Mouse (Mus musculus): ENCODE results near the gene Lcn2. TPM values are rescaled to one million over a fixed set of nuclear protein-coding genes. Genes with fewer than 3 reads are reported as not detected.

Lcn2 gene
- polyA plus RNA-seq, 1 experiment: 0.77 TPM

DNA sequence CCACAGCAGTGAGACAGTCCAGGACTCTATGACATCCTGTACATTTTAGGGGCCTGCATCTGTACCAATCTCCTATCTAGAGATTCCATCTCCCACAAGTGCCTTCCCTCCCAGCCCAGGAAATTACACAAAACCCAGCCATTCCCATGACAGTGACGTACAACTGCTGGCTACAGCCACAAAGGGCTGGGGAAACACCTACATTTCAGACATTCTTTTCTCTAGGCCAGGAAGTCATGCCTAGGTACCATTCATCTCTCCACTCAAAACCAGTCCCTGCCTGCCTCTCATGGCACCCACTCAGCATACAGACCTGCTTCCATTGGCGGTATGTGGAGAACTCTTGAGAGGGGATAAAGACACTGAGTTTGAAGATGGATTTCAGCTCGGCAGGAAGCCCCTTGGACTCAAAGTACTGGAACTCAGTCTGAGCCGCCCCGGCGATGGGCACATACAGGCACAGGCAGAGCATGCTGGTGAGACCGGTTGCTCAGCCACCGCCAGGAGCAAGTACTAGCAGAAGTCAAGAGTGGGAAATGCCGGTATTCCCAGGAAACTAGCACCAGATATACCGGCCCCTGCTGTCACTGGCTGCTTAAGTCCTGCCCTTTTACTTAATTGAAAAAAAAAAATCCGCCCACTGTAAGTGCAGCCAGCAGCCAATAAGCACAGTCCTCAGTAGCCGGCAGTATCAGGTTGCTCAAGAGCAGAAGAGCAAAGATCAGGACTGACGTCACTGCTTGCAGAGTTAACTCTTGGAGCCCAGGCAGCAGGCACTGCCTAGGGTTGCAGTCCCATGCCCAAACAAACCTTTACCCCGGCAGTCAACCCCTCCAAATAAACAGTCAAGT, 35.7 kb upstream of the Lcn2 start:
- DNase-seq (ENCODE audit: low read depth): peak; percentile 95
- TF ChIP-seq CTCF (IDR thresholded peaks at IDR 0.05; ENCODE audit: borderline replicate concordance, extremely low read depth, insufficient read depth, insufficient read length) (no peak), POLR2A (IDR thresholded peaks at IDR 0.05; ENCODE audit: borderline replicate concordance, extremely low read depth, insufficient read depth, insufficient read length, poor library complexity, severe bottlenecking) (no peak)

DNA sequence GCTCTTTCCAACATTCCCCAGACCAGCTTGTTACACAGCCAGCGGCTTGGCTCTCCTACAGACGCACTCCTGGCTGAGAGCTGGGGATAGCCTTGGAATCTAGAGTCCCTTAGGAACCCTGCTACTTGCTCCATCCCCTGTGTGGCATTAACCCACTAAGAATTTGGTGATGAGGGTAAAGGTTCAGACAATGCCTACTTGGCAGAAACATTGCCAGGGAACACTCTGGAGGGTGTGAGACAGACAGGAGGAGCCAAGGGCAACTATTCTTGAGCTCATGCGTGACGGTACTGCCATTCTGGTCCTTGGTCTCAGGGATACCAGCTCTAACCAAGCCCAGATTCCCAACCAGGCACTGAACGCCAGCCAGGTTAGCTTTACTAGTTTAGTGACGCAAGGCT, 33.8 kb upstream of the Lcn2 start:
- no peak for DNase-seq (ENCODE audit: low read depth)
- TF ChIP-seq CTCF (IDR thresholded peaks at IDR 0.05; ENCODE audit: borderline replicate concordance, extremely low read depth, insufficient read depth, insufficient read length): no peak
- TF ChIP-seq POLR2A (IDR thresholded peaks at IDR 0.05; ENCODE audit: borderline replicate concordance, extremely low read depth, insufficient read depth, insufficient read length, poor library complexity, severe bottlenecking): no peak

DNA sequence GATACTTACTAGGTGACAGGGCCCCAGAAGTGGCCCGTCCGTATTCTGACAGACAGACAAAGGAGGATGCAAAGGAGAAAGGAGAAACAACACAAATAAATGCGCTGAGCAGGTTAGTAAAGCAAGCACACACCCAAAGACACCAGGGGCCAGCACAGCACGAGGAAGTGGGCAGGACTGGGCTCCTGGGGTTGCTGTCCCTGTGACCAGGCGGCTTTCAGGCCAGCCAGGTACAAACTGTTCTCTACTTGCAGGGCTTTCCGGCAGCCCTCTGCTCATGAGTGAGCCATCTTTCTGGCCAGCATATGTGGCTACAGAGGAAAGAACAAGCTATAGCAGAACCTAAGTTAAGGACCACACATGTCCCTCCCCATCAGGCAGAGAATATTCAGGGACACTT, 32.6 kb upstream of the Lcn2 start:
- TF ChIP-seq CTCF (IDR thresholded peaks at IDR 0.05; ENCODE audit: borderline replicate concordance, extremely low read depth, insufficient read depth, insufficient read length) (no peak), POLR2A (IDR thresholded peaks at IDR 0.05; ENCODE audit: borderline replicate concordance, extremely low read depth, insufficient read depth, insufficient read length, poor library complexity, severe bottlenecking) (no peak)
- DNase-seq (ENCODE audit: low read depth): no peak

DNA sequence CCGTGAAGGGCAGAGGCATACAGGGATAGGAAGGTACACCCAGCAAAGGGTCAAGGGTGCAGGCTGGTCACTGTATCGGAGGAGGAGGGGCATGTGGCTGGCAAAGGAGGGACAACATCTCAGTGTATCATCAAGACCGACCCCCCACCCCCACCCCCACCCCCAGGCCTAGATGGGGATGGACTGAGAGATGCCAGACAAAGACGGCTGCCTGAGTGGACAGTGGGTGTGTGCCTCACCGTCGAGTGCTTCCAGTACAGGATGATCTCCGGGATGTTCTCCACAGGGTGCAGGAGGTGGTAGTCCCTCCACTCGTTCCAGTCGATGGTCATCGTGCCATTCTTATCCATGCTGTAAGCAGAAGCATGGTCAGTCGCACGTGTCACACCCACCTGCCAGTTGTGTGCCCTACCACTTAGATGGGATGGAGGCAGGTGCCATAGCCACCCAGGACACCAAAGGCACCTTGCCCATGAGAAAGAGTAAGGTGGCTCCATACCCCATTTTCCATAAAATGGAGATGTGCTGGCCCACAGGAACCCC, 32.1 kb upstream of the Lcn2 start:
- no peak for TF ChIP-seq POLR2A (IDR thresholded peaks at IDR 0.05; ENCODE audit: borderline replicate concordance, extremely low read depth, insufficient read depth, insufficient read length, poor library complexity, severe bottlenecking)
- no peak for TF ChIP-seq CTCF (IDR thresholded peaks at IDR 0.05; ENCODE audit: borderline replicate concordance, extremely low read depth, insufficient read depth, insufficient read length)
- no peak for DNase-seq (ENCODE audit: low read depth)

DNA sequence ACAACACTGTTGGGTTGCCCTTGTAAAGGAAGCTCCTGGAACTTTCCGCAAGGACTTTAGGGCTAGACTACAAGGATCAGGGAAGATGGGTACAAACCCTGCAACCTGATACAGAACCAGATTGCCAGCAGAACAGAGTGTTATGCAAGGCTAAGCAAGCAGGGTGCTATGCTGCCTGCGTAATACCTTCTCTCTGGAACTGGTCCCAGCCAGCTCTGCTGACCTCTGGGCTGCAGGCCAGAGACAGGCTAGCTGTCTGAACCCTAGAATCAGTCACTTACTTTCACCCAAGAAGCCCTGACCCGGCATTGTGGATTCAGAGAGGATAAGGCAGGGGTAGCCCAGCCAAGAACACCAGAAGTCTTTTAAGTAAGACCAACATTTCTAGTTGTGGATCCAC, 31.3 kb upstream of the Lcn2 start:
- TF ChIP-seq CTCF (IDR thresholded peaks at IDR 0.05; ENCODE audit: borderline replicate concordance, extremely low read depth, insufficient read depth, insufficient read length) (no peak), POLR2A (IDR thresholded peaks at IDR 0.05; ENCODE audit: borderline replicate concordance, extremely low read depth, insufficient read depth, insufficient read length, poor library complexity, severe bottlenecking) (no peak)
- no peak for DNase-seq (ENCODE audit: low read depth)

DNA sequence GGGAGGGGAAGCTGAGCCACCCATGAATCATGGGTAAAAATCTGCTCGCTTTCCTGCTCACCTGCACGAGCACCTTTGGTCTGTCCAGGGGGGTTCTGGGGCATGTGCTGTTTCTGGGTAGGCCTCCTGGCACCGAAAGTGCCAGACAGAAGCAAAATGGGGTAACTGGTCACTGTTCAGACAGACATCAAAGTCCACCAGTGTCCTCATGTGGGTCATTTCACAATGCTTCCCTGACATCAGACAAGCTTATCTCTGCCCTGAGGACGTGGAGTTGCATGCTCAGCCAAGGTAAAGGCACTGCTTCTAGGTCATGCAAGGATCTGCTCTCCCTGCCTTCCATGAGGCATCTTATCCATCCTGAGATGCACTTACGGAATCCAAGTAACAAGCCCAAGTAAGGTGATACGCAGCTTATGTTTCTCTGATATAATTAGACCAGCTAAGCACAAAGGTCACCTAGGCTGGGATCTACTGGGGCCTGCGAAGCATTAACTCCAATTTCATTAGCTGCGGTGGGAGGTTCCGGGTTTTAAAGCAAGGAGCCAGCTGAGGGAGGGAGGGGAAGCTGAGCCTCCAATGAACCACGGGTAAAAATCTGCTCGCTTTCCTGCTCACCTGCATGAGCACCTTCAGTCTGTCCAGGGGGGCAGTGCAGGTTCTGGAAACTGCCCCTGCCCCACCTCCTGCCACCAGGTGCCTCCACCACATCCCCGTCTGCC, 30.5 kb upstream of the Lcn2 start:
- no peak for DNase-seq (ENCODE audit: low read depth)
- TF ChIP-seq CTCF (IDR thresholded peaks at IDR 0.05; ENCODE audit: borderline replicate concordance, extremely low read depth, insufficient read depth, insufficient read length) (no peak), POLR2A (IDR thresholded peaks at IDR 0.05; ENCODE audit: borderline replicate concordance, extremely low read depth, insufficient read depth, insufficient read length, poor library complexity, severe bottlenecking) (no peak)

DNA sequence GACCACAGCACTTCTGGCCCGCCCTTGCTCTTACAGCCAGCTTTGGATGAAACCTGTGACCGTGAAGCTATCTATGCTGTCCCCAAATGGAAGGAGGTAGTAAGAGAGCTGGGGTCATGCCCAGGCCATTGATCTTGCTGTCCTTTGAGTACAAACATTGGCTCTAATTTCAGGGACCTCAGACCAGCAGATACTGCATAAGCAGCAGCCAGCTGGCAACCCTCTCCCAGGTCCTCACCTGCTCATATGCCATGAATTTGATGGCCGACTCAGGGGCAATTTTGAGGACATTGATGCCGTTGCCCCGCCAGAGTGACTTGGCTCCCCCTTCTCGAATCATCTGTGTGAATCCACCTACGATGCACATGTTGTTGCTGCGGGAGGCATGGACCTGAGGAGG, 29.4 kb upstream of the Lcn2 start:
- no peak for DNase-seq (ENCODE audit: low read depth)
- no peak for TF ChIP-seq POLR2A (IDR thresholded peaks at IDR 0.05; ENCODE audit: borderline replicate concordance, extremely low read depth, insufficient read depth, insufficient read length, poor library complexity, severe bottlenecking)
- TF ChIP-seq CTCF (IDR thresholded peaks at IDR 0.05; ENCODE audit: borderline replicate concordance, extremely low read depth, insufficient read depth, insufficient read length): no peak

DNA sequence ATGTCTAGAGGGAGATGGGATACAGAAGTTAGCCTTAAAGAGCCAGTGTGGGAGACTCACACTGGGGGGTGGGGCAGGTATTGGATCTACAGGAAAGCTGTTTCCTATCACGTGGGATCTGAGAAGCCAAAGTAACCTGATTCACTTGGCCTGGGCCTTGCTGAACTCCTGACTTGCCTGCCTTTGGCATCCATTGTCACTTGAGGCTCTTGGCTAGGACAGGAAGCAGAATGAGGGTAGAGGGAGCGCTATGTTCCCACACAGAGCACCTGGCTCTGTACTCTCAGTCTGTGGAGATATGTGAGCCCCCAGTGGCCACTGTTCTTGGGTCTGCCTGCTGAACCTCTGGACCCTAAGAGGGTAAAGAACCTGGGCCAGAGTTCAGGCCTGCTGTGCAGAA, 28.5 kb upstream of the Lcn2 start:
- TF ChIP-seq CTCF (IDR thresholded peaks at IDR 0.05; ENCODE audit: borderline replicate concordance, extremely low read depth, insufficient read depth, insufficient read length) (no peak), POLR2A (IDR thresholded peaks at IDR 0.05; ENCODE audit: borderline replicate concordance, extremely low read depth, insufficient read depth, insufficient read length, poor library complexity, severe bottlenecking) (no peak)
- no peak for DNase-seq (ENCODE audit: low read depth)

DNA sequence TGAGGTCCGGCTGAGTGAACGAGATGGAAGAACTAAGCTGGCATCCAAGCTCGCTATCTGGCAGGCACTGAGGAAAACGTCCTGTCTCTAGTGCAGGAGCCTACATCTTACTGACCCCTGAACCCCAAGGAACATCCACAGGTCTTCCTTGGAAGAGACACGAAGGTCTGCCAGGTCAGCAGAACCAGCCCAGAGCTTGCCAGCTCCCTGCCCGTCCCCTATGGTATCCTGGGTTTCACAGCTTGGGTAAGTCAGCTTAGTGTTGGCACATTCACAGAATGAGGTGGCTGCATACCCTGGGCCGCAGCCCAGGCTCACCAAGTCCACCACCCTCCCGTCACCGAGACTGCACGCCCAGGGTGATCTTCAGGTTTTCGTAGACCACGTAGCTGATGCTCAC, 27.7 kb upstream of the Lcn2 start:
- DNase-seq (ENCODE audit: low read depth): no peak
- TF ChIP-seq POLR2A (IDR thresholded peaks at IDR 0.05; ENCODE audit: borderline replicate concordance, extremely low read depth, insufficient read depth, insufficient read length, poor library complexity, severe bottlenecking): no peak
- TF ChIP-seq CTCF (IDR thresholded peaks at IDR 0.05; ENCODE audit: borderline replicate concordance, extremely low read depth, insufficient read depth, insufficient read length): no peak

DNA sequence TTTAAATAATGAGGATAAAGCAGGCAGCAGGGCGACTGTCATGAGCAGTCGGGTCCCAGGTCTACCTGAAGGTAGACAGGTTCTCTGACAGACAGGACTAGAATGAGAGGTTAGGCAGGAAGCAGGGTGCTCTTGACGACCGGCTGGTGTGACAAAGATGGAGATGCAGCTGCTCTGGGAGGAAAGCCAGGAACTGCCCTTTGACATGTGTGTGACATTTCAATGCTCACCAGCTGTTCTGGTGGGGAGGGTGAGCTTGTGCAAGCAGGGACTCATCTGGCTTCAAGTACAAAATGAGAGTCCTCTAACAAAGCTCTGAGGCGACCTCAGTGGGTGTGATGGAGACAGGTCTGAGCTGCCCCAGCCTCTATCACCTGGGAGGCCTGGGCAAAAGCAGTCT, 25.9 kb upstream of the Lcn2 start:
- no peak for TF ChIP-seq CTCF (IDR thresholded peaks at IDR 0.05; ENCODE audit: borderline replicate concordance, extremely low read depth, insufficient read depth, insufficient read length)
- TF ChIP-seq POLR2A (IDR thresholded peaks at IDR 0.05; ENCODE audit: borderline replicate concordance, extremely low read depth, insufficient read depth, insufficient read length, poor library complexity, severe bottlenecking): no peak
- no peak for DNase-seq (ENCODE audit: low read depth)

DNA sequence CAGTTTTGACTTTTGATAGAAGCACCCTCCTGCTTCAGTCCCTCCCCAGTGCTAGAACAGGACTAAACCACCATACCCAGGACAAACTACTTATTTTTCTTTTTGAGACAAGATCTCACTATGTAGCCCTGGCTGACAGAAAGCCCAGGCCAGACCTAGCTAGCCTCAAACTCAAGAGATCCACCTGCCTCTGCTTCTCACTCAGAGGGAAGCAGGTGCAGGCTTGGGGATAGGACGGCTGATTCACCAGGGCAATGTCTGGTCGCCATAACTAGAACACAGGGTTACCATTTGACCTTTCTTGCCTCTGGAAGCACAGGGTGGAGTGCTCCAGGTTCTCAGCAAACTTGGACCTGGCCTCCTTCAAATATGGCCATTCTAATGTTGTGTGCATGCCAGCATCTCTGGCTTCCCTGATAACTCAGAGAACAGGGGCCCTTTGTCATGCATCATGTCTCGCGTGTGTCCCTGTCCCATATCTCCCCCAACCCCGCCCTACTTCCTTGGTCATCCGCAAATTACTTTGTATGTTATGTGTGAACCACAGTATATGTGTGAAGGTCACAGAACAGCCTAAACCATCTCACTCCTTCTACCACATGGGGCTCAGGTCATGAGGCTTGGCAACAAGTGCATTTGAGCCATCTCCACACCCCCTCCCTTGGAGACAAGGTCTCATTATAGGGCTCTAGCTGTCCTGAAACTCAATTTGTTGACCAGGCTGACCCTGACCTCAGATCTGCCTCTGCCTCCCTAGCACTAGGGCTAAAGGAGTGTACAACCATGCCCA, 24.9 kb upstream of the Lcn2 start:
- DNase-seq (ENCODE audit: low read depth): no peak
- no peak for TF ChIP-seq CTCF (IDR thresholded peaks at IDR 0.05; ENCODE audit: borderline replicate concordance, extremely low read depth, insufficient read depth, insufficient read length)
- TF ChIP-seq POLR2A (IDR thresholded peaks at IDR 0.05; ENCODE audit: borderline replicate concordance, extremely low read depth, insufficient read depth, insufficient read length, poor library complexity, severe bottlenecking): no peak

Measured in brain, embryonic 14.5 days (tissue).